In genomic region chr3:51358181-51358580, GRCm38 (mm10) we compare ENCODE assay signal across 8 mouse cellular contexts. TPM values are rescaled to one million over a fixed set of nuclear protein-coding genes. Genes with fewer than 3 reads are reported as not detected.
DNase-seq lines count a peak whose midpoint lies in the region; ATAC-seq and TF ChIP-seq lines count a peak whose summit lies in the region.

No protein-coding gene starts in this region.

- H3K27ac ChIP-seq in heart, adult 2 months = no peak overlapping the region
- no peak overlapping the region for H3K27ac ChIP-seq in midbrain, embryonic 16.5 days (ENCODE audit: low read length)

- H3K9ac ChIP-seq in heart, adult 2 months (ENCODE audit: low read depth, low read length) = no peak overlapping the region
- no peak overlapping the region for H3K9ac ChIP-seq in midbrain, embryonic 16.5 days (ENCODE audit: low read depth, low read length)

- ATAC-seq in midbrain, embryonic 16.5 days = peak; percentile 54; the same call in 1 of the 2 replicates

- H3K27me3 ChIP-seq in heart, adult 2 months (ENCODE audit: control insufficient read depth, insufficient read depth, low read length) = no peaks in the 10 kb centered on the region
- H3K27me3 ChIP-seq in midbrain, embryonic 16.5 days (ENCODE audit: control insufficient read depth, insufficient read depth, low read depth, low read length) = peaks cover 16% of the 10 kb centered on the region

- DNase-seq in ovary, postnatal 10 days (ENCODE audit: low spot score) = peak; percentile 68
- no peak for DNase-seq in ovary, adult 18-20 months (ENCODE audit: low spot score)
- DNase-seq in embryo, embryonic 10 days (ENCODE audit: low spot score) = peak; percentile 91
- peak; percentile 65 to 73 for DNase-seq in heart, adult 2 months
- DNase-seq in kidney, adult 9 months = peak; percentile 59
- DNase-seq in liver = peak; percentile 89
- peak; percentile 75 to 86 for DNase-seq in spleen, postnatal 36 days (ENCODE audit: low spot score in 2 of 2)

- TF ChIP-seq CTCF in heart, adult 2 months (IDR thresholded peaks at IDR 0.05) = no peak

- H3K4me1 ChIP-seq in heart, adult 2 months (ENCODE audit: control insufficient read depth, insufficient read depth, low read length) = no peaks in the 10 kb centered on the region; the same call in 1 of the 2 replicates
- H3K4me1 ChIP-seq in midbrain, embryonic 16.5 days (ENCODE audit: control insufficient read depth, insufficient read depth, low read length) = peaks cover 3% of the 10 kb centered on the region; the same call in 1 of the 2 replicates

- TF ChIP-seq POLR2A in heart, adult 2 months (IDR thresholded peaks at IDR 0.05; ENCODE audit: insufficient read depth, low read depth, low read length) = no peak

- H3K9me3 ChIP-seq in midbrain, embryonic 16.5 days (replicated peaks; ENCODE audit: control insufficient read depth, low read length, poor library complexity, severe bottlenecking) = no peaks in the 10 kb centered on the region

- H3K4me3 ChIP-seq in heart, adult 2 months = peak overlapping the region; percentile 16; the same call in 1 of the 2 replicates
- H3K4me3 ChIP-seq in midbrain, embryonic 16.5 days (ENCODE audit: low read depth, low read length) = peak overlapping the region; percentile 46

- 28% methylated on average over 15 of the region's 15 CpGs for WGBS in heart, adult 2 months
- WGBS in midbrain, embryonic 16.5 days = 2% methylated on average over 15 of the region's 15 CpGs

- no peak for TF ChIP-seq EP300 in heart, adult 2 months (IDR thresholded peaks at IDR 0.05; ENCODE audit: insufficient read depth, low read depth, low read length)

- H3K4me2 ChIP-seq in midbrain, embryonic 16.5 days (ENCODE audit: low read length) = peak overlapping the region; percentile 76

- no peaks in the 10 kb centered on the region for H3K79me2 ChIP-seq in heart, adult 2 months (replicated peaks; ENCODE audit: control insufficient read depth, insufficient read depth, low read length)

- H3K36me3 ChIP-seq in heart, adult 2 months (ENCODE audit: control insufficient read depth, insufficient read depth, low read length) = no peaks in the 10 kb centered on the region
- no peaks in the 10 kb centered on the region for H3K36me3 ChIP-seq in midbrain, embryonic 16.5 days (ENCODE audit: control insufficient read depth, insufficient read depth, low read length)

- intact Hi-C loops in heart, adult 2 months (cut with DNase I) = no loop called here

RNA-seq across cellular contexts. Expression of gene Elf2, which starts 17.7 kb away (rescaled TPM):
- total RNA-seq in heart, adult 2 months (2021) = 10 to 100 TPM; 55.7 to 56.9 TPM
- 25.6 and 38.1 TPM in 2 replicates for polyA plus RNA-seq in heart, adult 2 months (2012; rRNA removed)
- polyA plus RNA-seq in midbrain, embryonic 16.5 days (2015; fragmentation: Nextera tagmentation; extraction: Ambion mirVana) = 27.1 and 27.7 TPM in 2 replicates

RNA-seq across cellular contexts. Expression of gene Mgarp, which starts 38.4 kb away (rescaled TPM):
- total RNA-seq in heart, adult 2 months (2021) = under 1 TPM in 1 of 2 experiments, not detected in 1; 0.70 TPM
- polyA plus RNA-seq in heart, adult 2 months (2012; rRNA removed) = 0.12 and 0.41 TPM in 2 replicates
- polyA plus RNA-seq in midbrain, embryonic 16.5 days (2015; fragmentation: Nextera tagmentation; extraction: Ambion mirVana) = 0.39 and 0.82 TPM in 2 replicates

RNA-seq across cellular contexts. Expression of gene Ndufc1, which starts 50.6 kb away (rescaled TPM):
- 1,000 to 10,000 TPM; 1,555 to 1,819 TPM for total RNA-seq in heart, adult 2 months (2021)
- polyA plus RNA-seq in heart, adult 2 months (2012; rRNA removed) = 526 and 770 TPM in 2 replicates
- 680 and 706 TPM in 2 replicates for polyA plus RNA-seq in midbrain, embryonic 16.5 days (2015; fragmentation: Nextera tagmentation; extraction: Ambion mirVana)

RNA-seq across cellular contexts. Expression of gene Naa15, which starts 56.8 kb away (rescaled TPM):
- 10 to 100 TPM; 45.9 to 55.0 TPM for total RNA-seq in heart, adult 2 months (2021)
- 4.9 and 10.8 TPM in 2 replicates for polyA plus RNA-seq in heart, adult 2 months (2012; rRNA removed)
- 38.2 and 41.3 TPM in 2 replicates for polyA plus RNA-seq in midbrain, embryonic 16.5 days (2015; fragmentation: Nextera tagmentation; extraction: Ambion mirVana)
